Mouse (Mus musculus) inflammation-experienced regulatory T-cells, adult 16 weeks (primary cell): ENCODE measurements around the gene Gls. TPM values are rescaled to one million over a fixed set of nuclear protein-coding genes. Genes with fewer than 3 reads are reported as not detected.

Experiments used
- polyA plus RNA-seq: library from polyadenylated mRNA; unstranded; fragments of 100-300 nt; shearing (Covaris generic); gene quantifications from one replicate; pipeline ENCODE4 v1.2.1, GENCODE M21; 2017

The Gls gene
- 30.0 TPM for polyA plus RNA-seq

GRCm38 (mm10) chr1:52233143-52233713, at the start of gene Gls:
Gene Gls (minus strand): TSS chr1:52233232.

DNA sequence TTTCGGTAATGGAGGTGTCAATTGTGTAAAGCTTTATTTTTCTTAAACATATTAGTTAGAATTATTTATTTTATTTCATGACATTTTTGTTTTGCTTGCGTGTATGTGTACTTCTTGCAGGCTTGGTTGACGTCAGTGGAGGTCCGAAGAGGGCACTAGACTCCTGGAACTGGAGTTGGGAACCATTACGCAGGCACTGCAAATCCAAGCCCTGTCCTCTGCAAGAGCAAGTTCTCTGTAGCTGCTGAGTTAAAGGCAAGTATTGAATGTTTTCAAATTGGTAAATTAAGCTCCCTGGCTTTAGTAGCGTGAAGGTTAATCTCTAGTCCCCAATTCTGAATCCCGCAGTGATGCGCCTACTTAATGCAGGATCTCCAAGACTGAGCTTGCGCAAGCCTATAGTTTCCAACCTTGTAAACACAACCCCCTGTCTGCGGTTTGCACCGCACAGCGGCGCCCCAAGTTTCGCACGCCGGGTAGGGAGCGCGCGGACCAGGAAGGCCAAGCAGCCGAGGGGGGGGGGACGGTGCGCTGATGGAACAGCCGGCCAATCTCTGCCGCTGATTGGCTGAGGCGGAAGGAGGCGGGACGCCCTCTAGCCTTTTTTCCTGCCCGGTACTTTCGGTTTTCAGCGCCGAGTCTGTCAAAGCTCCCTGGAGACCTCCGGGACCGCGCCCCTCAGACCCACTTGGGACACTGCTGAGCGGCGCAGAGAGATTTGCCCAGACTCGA, 114.0 kb downstream of the Gls start, which contains the start of gene Stat1:
Stat1 (plus strand) TSS at position 581 of the 732 bp plus-strand sequence.

Other genes starting within 250 kb of the Gls start
- gene Stat4, start 246.1 kb downstream of the Gls start, polyA plus RNA-seq, result 239 TPM
- 1,293 TPM for gene Stat1, start 113.8 kb downstream of the Gls start, polyA plus RNA-seq